Mouse (Mus musculus): ENCODE results near the gene Blm.

- TF ChIP-seq CTCF (IDR thresholded peaks at IDR 0.05; ENCODE audit: insufficient read depth, low read length) (no peak), POLR2A (IDR thresholded peaks at IDR 0.05; ENCODE audit: borderline replicate concordance, extremely low read depth, low read depth, low read length) (no peak)
Observed at GRCm38 (mm10) chr7:80435594-80435993, 99.3 kb downstream of the Blm start.

All from lung, adult 2 months (tissue).